ENCODE assay signal across 8 mouse cellular contexts in the genomic region with DNA sequence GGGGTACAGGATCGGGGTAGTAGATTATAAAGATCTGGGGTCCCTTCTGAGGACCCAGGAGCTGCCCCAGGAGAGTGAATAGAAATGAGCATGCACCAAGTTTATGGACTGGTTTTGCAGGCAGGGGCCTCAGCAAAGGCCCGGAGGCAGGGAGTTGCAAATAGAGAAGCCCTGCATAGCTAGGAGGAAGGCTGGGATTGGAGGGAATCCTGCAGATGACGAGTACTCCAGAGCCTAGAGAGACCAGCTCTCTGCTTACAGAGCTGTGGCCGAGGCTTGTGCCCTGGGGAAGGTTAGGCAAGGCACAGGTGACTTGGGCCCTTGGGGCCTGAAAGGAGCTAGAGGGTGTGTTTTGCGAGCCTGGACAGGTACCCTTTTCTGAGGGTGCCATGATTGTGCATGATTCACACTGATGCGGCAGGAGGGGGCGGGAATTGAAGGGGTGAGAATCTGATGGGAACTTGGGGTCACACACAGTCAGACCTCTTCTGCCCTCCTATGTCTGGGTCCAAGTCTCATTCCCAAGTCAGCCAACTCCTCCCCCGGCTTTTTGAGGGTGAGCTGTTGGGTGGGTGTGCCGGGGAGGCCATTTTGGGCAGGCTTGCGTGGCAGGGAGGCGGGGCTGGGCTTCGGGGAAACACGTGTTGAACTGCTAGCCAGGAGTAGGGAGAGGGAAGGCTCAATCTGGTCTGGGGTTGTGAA. TPM values are rescaled to one million over a fixed set of nuclear protein-coding genes. Genes with fewer than 3 reads are reported as not detected.
DNase-seq lines count a peak whose midpoint lies in the region; ATAC-seq and TF ChIP-seq lines count a peak whose summit lies in the region.

No protein-coding gene starts in this region.

- peak overlapping the region; percentile 87 for H3K4me2 ChIP-seq in intestine, embryonic 16.5 days (ENCODE audit: low read depth, low read length)
- peak overlapping the region; percentile 97 for H3K4me2 ChIP-seq in neural tube, embryonic 15.5 days

- H3K27ac ChIP-seq in intestine, embryonic 16.5 days (ENCODE audit: low read length): peak overlapping the region; percentile 89
- H3K27ac ChIP-seq in neural tube, embryonic 15.5 days (replicated peaks): peak overlapping the region; percentile 94

- no peak for TF ChIP-seq POLR2A in brain, embryonic 14.5 days (IDR thresholded peaks at IDR 0.05; ENCODE audit: borderline replicate concordance, extremely low read depth, insufficient read depth, insufficient read length, poor library complexity, severe bottlenecking)

- peak overlapping the region; percentile 93 for H3K9ac ChIP-seq in intestine, embryonic 16.5 days (ENCODE audit: low read depth, low read length)
- H3K9ac ChIP-seq in neural tube, embryonic 15.5 days (replicated peaks): peak overlapping the region; percentile 97

- intact Hi-C loops in gastrocnemius, postnatal 14 days (cut with DNase I; ENCODE audit: low total_unique reads): no loop called here

- H3K36me3 ChIP-seq in intestine, embryonic 16.5 days (ENCODE audit: control insufficient read depth, insufficient read depth, low read length): no peaks in the 10 kb centered on the region; the same call in 1 of the 2 replicates
- H3K36me3 ChIP-seq in neural tube, embryonic 15.5 days: peaks cover 10% of the 10 kb centered on the region

- no peaks in the 10 kb centered on the region for H3K27me3 ChIP-seq in intestine, embryonic 16.5 days (replicated peaks; ENCODE audit: control insufficient read depth, insufficient read depth, low read length)
- H3K27me3 ChIP-seq in neural tube, embryonic 15.5 days (replicated peaks): no peaks in the 10 kb centered on the region; the same call in 1 of the 2 replicates

- ATAC-seq in intestine, embryonic 16.5 days: peak; percentile 38
- ATAC-seq in neural tube, embryonic 15.5 days (ENCODE audit: low FRiP score): no peak

- peaks cover 31% of the 10 kb centered on the region for H3K4me1 ChIP-seq in intestine, embryonic 16.5 days (ENCODE audit: control insufficient read depth, insufficient read depth, low read length)
- H3K4me1 ChIP-seq in neural tube, embryonic 15.5 days: peaks cover 54% of the 10 kb centered on the region

- peak; percentile 87 for DNase-seq in ES-CJ7 (ENCODE audit: low read depth, low spot score)
- peak; percentile 72 for DNase-seq in brain, embryonic 14.5 days (ENCODE audit: low read depth)
- peak; percentile 78 for DNase-seq in gastrocnemius, postnatal 14 days
- peak; percentile 57 for DNase-seq in liver
- no peak for DNase-seq in cerebellum, adult 8-10 months
- DNase-seq in cerebellum, postnatal 14 days: no peak

- peak overlapping the region; percentile 78 for H3K4me3 ChIP-seq in intestine, embryonic 16.5 days (ENCODE audit: low read length)
- peak overlapping the region; percentile 72 for H3K4me3 ChIP-seq in neural tube, embryonic 15.5 days (replicated peaks)

- 10% methylated on average over 13 of the region's 13 CpGs for WGBS in intestine, embryonic 16.5 days
- 6% methylated on average over 13 of the region's 13 CpGs for WGBS in neural tube, embryonic 15.5 days

- no peaks in the 10 kb centered on the region for H3K9me3 ChIP-seq in intestine, embryonic 16.5 days (ENCODE audit: control insufficient read depth, low read length)
- no peaks in the 10 kb centered on the region for H3K9me3 ChIP-seq in neural tube, embryonic 15.5 days (replicated peaks)

- no peak for TF ChIP-seq CTCF in brain, embryonic 14.5 days (IDR thresholded peaks at IDR 0.05; ENCODE audit: borderline replicate concordance, extremely low read depth, insufficient read depth, insufficient read length)

RNA-seq across cellular contexts. Expression of gene Fscn1, which starts 3.0 kb away (rescaled TPM):
- polyA plus RNA-seq in brain, embryonic 14.5 days (2012; rRNA removed): 634 and 658 TPM in 2 replicates
- total RNA-seq in gastrocnemius, postnatal 14 days (2021): 10 to 100 TPM; 52.2 to 72.9 TPM
- polyA plus RNA-seq in intestine, embryonic 16.5 days (2015; fragmentation: Nextera tagmentation; extraction: Ambion mirVana): 120 and 129 TPM in 2 replicates
- polyA plus RNA-seq in neural tube, embryonic 15.5 days (2015; fragmentation: Nextera tagmentation; extraction: Ambion mirVana): 385 and 432 TPM in 2 replicates

RNA-seq across cellular contexts. Expression of gene Actb, which starts 56.6 kb away (rescaled TPM):
- polyA plus RNA-seq in brain, embryonic 14.5 days (2012; rRNA removed): 3,867 and 5,124 TPM in 2 replicates
- 1,000 to 10,000 TPM in 1 of 2 experiments, 100 to 1,000 TPM in 1; 856 to 1,248 TPM for total RNA-seq in gastrocnemius, postnatal 14 days (2021)
- polyA plus RNA-seq in intestine, embryonic 16.5 days (2015; fragmentation: Nextera tagmentation; extraction: Ambion mirVana): 14,111 and 16,287 TPM in 2 replicates
- 12,525 and 12,918 TPM in 2 replicates for polyA plus RNA-seq in neural tube, embryonic 15.5 days (2015; fragmentation: Nextera tagmentation; extraction: Ambion mirVana)

Comparison
In these comparisons a context has a peak if more than half of its experiments do, and no peak if none do; other contexts are left out.
1. DNase-seq: peak in ES-CJ7 (single experiment), brain, embryonic 14.5 days (single experiment), gastrocnemius, postnatal 14 days (single experiment) and liver (single experiment); none in cerebellum, adult 8-10 months (single experiment) and cerebellum, postnatal 14 days (0 of 2).